Mouse (Mus musculus) gastrocnemius, adult 18-20 months (tissue): ENCODE results near the gene Kcnk10. TPM values are rescaled to one million over a fixed set of nuclear protein-coding genes. Genes with fewer than 3 reads are reported as not detected.
A peak's percentile ranks its signal among the peaks of the same experiment; 100 is the strongest.
"Not testable (repeated sequence)": the region's sequence is repeated elsewhere in the genome, so short reads cannot be mapped to it uniquely, and the experiment has no call there.

ENCODE experiments used
- DNase-seq: peaks from one replicate; pipeline ENCODE4 v3.0.0; 2021; ENCODE audit warnings: low spot score
- long read RNA-seq, 2 experiments: library from polyadenylated mRNA; stranded (forward); transcript quantifications; one replicate each; pipeline ENCODE4 v2.0.0; 2021
- total RNA-seq, 2 experiments: library from RNA; stranded (reverse); gene quantifications; 2 replicates each; pipeline ENCODE4 v1.2.3; 2021

The Kcnk10 gene
- total RNA-seq, result not detected
- long read RNA-seq, experiment 1, result 0 reads
- long read RNA-seq, experiment 2, result 0 reads

DNA sequence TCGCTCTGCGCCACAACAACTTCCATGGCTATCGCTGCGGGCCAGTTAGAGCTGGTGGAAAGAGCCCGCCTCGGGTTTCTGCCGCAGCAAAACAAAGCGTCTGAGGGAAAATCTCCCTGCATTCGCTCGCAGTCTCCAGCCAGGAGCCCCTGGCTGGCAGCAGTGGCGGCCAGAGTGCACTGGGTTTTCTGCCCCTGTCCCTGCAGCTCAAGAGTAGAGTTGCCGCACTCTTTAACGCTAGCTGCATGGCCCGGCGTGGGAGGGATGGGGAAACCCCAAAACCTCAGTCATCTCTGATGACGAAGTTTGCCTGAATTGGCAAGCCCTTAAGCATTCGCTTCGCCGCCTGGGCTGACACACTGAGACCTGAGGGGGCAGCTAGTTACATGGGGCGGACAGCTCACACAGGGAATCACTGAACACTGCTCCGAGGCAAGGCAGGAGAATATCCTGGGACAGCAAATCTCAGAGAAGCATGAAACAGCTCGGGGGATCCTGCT is at the start of gene Kcnk10:
TSS of gene Kcnk10 (minus strand) at position 450 of the 500 bp plus-strand sequence.
- no peak for DNase-seq

- peak; percentile 70 for DNase-seq
These were observed 49.5 kb upstream of the Kcnk10 start, which contains the start of gene Spata7 for GRCm38 (mm10) chr12:98627392-98628259. Gene Spata7 (plus strand): TSS chr12:98628157.

DNA sequence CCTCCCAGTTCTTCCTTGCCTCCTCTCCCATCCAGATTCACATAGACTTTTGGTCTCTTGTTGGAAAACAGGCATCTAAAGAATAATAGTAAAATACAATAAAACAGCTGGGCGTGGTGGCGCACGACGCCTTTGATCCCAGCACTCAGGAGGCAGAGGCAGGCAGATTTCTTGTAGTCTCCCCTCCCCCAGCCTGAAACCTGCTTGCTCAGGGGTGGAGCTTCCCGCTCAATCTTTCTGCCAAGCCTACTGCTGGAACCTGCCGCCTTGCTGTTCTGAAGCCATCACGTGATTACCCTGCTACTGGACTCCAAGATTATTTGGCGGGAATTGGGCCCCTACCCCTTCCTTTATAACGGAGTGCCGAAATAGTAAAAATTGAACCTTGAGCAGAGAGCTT is 45.2 kb upstream of the Kcnk10 start:
- DNase-seq, result not testable (repeated sequence)

DNA sequence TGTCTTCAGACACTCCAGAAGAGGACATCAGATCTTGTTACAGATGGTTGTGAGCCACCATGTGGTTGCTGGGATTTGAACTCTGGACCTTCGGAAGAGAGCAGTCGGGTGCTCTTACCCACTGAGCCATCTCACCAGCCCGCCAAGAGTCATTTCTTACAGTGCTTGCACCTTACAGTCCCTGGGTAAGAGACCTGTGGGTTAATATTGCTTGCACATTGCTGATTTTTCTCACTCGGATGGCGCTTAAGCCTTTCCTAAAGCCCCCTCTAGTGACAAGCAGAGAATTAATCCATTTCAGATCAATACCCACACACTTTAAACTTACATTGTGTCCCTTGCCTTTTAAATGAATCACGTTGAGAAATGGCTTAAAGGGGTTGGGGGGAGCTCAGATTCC is 42.8 kb upstream of the Kcnk10 start:
- not testable (repeated sequence) for DNase-seq

DNA sequence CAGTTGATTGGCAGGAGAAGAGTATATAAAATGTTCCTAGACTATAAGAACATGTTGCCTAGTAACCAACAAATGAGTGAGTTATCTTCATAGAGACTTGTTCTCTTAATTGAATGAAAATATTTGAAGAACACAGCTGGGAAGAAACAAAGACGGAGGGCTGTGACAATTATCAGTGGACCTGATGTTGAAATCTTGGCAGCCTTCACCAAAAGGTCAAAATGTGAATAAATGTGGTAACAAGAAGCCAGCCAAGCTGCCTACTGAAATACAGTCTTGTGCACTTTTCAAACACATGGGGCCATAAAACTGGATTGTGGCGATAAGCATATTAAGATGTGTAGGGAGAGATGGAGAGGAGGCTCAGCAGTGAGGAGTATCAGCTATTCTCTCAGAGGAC is 41.4 kb upstream of the Kcnk10 start:
- DNase-seq, result no peak

GRCm38 (mm10) chr12:98615746-98616145 is 37.6 kb upstream of the Kcnk10 start:
- no peak for DNase-seq

- no peak for DNase-seq
These were observed 36.9 kb upstream of the Kcnk10 start for GRCm38 (mm10) chr12:98614910-98615508.

DNA sequence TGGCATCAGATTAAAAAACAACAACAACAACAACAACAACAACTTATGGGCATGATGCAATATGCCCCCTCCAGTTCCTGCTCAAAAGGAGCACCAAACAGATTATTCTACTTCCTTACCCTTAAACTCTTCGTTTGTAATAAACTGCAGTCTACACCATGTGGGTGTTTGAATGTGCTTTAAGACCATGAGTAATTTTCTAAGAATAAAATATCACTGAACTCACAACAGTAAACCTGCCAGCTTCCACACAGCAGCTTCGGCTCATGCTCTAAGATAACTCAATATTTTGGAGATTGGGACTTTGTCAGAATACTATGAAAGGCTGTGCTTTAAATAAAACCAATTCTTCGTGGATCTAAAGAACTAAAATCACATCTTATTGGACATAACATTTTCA is 32.2 kb upstream of the Kcnk10 start:
- no peak for DNase-seq

GRCm38 (mm10) chr12:98606595-98607290 is 28.6 kb upstream of the Kcnk10 start:
- no peak for DNase-seq

- no peak for DNase-seq
These were observed 27.2 kb upstream of the Kcnk10 start for GRCm38 (mm10) chr12:98605264-98605663.

GRCm38 (mm10) chr12:98602114-98602513 is 24.0 kb upstream of the Kcnk10 start:
- peak; percentile 17 for DNase-seq

GRCm38 (mm10) chr12:98600861-98601260 is 22.8 kb upstream of the Kcnk10 start:
- DNase-seq, result no peak

DNA sequence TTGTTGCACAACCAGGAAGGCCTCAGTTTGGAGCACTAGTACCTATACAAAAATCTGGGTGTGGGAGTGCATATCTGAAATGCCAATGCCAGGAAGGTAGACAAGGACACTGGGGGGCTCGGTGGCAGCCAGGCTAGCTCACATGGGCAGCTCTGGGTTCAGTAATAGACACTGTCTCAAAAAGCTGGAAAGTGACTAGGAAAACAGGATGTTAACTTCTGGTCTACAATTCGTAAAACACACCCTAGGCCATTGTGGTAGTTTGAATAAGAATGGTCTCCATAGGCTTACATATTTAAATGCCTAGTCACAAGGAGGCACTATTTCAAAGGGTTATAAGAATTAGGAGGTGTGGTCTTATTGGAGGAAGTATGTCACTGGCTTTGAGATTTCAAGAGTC is 12.9 kb upstream of the Kcnk10 start:
- DNase-seq, result no peak

DNA sequence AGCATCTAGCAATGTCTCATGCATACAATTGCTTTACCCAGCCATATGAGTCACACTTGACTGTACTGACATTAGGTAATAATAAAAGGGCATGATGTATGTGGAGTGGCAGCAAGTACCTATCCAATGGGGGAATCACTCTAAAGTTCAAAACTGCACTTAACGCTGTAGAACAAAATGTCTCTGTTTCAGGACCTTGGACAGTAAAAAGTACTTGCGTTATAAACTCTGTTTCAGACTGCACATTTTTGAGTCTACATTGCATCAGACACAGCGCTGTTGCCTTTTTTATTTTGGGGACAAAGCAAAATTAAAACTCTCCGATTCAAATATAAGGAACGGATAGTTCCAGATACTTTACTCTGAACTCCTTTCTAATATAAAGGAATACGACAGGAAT is 10.5 kb upstream of the Kcnk10 start:
- DNase-seq, result no peak

- no peak for DNase-seq
These were observed 7.2 kb upstream of the Kcnk10 start for GRCm38 (mm10) chr12:98585302-98585701.

- DNase-seq, result no peak
These were observed 2.1 kb downstream of the Kcnk10 start for GRCm38 (mm10) chr12:98575942-98576550.

DNA sequence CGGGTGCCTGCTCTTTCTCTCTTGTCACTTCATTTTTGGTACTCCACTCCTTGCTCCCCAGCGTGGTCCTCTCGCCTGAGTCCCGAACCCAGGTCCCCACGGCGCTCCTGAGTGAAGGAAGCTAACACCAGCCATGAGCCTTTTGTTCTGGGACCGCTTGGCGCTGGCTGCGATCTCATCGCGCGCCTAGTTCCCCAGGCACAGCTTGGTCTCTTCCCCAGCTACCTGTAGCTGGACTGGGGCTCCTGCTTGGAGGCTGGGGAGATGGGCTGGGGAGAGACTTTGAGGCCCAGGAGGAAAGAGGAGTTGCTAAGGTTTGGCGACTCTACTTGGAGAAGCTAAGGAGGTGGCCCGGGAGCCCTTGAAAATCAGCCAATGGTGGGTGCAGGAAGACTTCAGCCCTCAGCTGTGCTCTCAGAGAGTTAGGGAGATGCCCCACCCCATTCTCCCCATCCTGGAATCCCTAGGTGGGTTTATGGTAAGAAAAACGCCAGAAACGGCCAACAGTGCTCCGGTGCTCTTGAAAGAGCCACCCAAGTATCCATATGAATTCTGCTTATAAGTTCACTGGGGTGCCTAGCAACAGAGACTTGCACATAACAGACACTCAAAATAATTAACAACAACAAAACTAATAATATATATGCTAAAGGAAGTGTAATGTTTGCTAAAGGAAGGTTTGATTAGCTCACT is 2.8 kb downstream of the Kcnk10 start:
- no peak for DNase-seq

GRCm38 (mm10) chr12:98574353-98575194 is 3.5 kb downstream of the Kcnk10 start:
- no peak for DNase-seq

- DNase-seq, result no peak
These were observed 4.5 kb downstream of the Kcnk10 start for GRCm38 (mm10) chr12:98573317-98574270.
